Mouse (Mus musculus): ENCODE measurements at regions not wholly inside any gene's neighbourhood (a gene's known extent, or its start where the extent isn't known, plus 50 kb on each side); places are given as distances from the start of the nearest gene placed in this dataset.

DNA sequence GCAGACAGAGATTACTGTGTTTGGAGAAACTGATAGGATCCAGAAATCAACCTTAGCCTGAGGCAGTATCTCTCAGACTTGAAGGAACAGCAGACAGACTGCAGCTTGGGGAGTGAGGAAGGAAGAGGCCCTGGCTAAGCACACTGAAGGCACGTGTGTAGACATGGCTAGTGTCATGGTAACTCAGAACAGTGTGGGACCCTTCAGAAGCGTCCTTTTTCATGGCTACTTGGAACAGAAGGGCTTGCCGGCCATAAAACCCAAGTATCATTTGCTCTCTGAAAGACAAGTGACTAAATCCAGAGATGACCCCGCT is 60.7 kb upstream of the Egln3 start:
- no peak for DNase-seq

- DNase-seq, result no peak
Measured at GRCm38 (mm10) chr12:54263733-54264417, 60.2 kb upstream of the Egln3 start.

DNA sequence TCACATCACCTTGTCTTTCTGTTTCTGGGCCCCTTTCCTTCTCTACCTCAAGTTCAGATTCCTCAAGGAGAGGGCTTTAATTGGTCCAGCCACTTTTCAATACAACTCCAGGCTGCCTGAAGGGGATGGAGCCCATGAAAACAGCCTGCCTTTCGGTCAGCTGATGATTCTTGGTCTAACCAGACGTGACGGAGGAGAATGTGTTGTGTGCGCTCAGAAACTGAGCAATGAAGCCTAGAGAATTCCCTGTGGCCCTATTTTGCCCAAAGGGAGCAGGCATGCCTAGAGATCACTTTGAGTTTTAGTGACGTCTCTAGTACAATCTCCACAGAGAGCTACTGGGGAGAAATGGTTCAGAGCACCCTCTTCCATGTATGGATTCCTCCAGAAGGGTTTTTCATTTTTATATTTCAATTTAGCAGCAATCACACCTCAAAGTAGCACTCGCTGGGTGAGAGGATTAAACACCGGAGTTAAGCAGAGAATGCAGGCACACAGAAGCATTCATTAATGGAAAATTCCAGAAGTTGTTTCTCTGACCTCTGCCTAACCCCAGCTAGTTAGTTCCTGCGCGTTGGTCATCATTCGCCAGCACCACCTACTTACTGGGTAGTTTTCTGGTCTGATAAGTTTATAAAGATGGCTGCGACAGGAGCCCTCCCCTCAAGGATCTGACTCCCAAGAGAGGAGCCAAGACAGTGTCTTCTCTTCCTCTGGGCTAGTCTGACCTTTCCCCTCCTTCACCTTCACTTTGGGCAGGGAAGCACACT is 58.8 kb upstream of the Egln3 start:
- DNase-seq, result no peak

DNA sequence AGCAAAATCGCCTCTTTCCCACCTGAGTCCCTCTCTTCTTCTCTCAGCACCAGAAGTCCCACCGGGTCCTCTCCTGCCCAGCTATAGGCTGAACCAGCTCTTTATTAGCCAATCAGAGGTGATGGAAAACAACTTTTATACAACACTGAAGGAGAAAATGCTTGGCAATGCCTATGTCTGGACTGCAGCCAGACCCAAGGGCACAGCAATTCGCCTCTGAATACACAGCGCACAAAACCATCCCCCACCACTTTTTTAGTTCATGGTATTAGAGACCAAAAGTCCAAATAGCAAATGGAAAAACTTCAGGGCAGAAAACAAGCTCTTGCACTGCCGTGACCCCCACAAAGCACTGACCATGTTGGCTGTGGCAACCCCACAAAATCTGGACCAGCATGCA is 57.8 kb upstream of the Egln3 start:
- no peak for DNase-seq

GRCm38 (mm10) chr12:54260502-54260901 is 56.8 kb upstream of the Egln3 start:
- no peak for DNase-seq

GRCm38 (mm10) chr12:54257776-54258433 is 54.2 kb upstream of the Egln3 start:
- DNase-seq, result no peak

- DNase-seq, result no peak
Measured at GRCm38 (mm10) chr12:54256506-54257128, 53.0 kb upstream of the Egln3 start.

All from cerebellum, adult 11-12 months (tissue).